Mouse (Mus musculus) fat pad, adult 2 months (tissue): ENCODE measurements around the gene Tuba1a.
"Not testable (repeated sequence)": the region's sequence is repeated elsewhere in the genome, so short reads cannot be mapped to it uniquely, and the experiment has no call there.

Experiments
- DNase-seq: peaks from one replicate; pipeline ENCODE4 v3.0.0-alpha.2; 2011; ENCODE audit warnings: low read depth, low spot score; ENCODE audit errors: extremely low read depth

The Tuba1a gene

DNA sequence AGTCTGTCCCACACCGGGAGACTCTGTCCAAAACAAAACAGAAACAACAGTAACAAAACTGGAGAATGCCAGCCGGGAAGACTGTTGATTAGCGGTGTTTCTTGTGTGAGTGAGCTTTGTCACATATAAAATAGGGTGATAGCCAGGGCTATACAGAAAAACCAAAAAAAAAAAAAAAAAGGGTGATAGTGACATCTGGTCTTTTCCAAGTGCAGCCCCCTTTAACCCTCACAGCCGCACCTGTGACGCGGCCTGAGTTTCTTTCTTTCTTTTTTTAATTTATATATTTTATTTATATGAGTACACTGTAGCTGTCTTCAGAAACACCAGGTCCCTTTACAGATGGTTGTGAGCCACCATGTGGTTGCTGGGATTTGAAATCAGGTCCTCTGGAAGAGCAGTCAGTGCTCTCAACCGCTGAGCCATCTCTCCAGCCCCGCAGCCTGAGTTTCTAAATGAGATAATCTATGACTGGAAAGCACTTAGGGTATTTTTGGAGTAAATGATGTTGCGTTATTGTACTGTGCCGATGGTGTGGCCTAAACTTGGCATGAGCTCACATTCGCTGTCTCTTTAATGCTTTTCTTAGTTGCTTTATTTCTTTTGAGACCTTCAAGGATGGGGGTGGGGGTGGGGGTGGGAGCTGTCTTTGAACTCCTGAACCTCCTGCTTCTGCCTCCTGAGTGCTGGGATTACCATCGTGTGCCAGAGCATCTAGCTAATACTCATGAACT lies 32.6 kb upstream of the Tuba1a start:
- DNase-seq: no peak

- DNase-seq: no peak
Measured at GRCm38 (mm10) chr15:98985240-98985981, 31.9 kb upstream of the Tuba1a start.

- no peak for DNase-seq
Measured at GRCm38 (mm10) chr15:98984681-98985080, 31.2 kb upstream of the Tuba1a start.

GRCm38 (mm10) chr15:98983431-98984081 lies 30.1 kb upstream of the Tuba1a start:
- DNase-seq: no peak

- DNase-seq: no peak
Measured at GRCm38 (mm10) chr15:98982100-98982499, 28.6 kb upstream of the Tuba1a start.

DNA sequence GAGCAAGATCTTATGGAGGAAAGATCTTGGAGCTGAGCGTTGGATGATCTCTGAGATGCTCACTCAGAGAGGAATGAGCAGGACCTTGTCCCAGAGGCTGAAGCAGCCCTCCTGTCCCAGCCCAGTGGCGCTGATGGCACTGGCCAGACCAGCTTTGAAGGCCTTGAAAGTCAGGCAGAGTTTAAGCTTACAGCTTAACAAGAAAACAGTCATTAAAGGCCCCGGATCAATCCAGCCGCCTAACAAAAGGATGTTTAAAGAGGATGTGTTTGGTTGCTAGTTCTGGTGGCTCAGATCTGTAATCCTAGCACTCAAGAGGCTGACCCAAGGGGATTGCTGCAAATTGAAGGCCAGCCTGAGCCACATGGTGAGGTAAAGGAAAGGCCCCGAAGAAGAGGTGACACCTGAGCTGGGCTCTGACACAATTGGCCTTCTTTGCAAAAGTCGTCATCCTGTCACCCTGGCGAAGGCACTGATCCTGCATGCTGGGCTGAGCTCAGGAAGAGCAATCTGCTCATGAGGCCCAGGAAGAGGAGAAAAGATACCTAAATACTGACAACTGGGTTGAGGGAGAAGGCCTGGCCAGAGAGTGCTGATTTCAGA lies 26.6 kb upstream of the Tuba1a start:
- DNase-seq: no peak

- DNase-seq: no peak
Measured at GRCm38 (mm10) chr15:98978409-98979172, 25.1 kb upstream of the Tuba1a start.

DNA sequence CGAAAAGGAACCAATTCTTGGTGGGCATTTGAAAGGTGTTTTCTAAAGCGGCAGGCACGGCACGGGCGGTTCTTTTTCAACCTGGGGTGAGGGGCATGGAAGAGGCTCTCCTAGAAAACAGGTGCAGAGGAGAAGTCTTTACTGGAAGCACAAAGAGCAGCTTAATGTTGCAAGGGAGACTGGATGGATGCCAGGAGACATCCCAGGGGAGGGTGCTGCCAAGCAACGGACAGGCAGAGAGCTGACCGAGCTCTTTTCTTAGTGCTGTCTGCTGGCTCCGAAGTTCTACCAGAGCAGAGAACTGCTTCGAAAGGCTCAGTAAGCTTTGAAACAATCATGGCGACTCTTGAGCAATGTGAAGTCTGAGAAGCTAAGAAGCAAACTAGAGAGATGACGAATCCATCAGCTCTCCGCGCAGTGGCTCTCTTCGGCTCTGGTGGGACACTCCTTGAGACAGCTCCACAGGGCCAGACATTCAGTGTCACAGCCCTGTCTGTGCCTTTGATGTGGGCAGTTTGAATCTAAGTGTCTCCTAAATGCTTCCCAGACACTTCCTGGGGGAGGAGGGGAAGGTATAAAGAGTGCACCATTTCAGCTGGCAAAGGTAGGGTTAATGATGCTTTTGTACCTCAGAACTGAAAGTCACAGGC lies 24.4 kb upstream of the Tuba1a start:
- no peak for DNase-seq

DNA sequence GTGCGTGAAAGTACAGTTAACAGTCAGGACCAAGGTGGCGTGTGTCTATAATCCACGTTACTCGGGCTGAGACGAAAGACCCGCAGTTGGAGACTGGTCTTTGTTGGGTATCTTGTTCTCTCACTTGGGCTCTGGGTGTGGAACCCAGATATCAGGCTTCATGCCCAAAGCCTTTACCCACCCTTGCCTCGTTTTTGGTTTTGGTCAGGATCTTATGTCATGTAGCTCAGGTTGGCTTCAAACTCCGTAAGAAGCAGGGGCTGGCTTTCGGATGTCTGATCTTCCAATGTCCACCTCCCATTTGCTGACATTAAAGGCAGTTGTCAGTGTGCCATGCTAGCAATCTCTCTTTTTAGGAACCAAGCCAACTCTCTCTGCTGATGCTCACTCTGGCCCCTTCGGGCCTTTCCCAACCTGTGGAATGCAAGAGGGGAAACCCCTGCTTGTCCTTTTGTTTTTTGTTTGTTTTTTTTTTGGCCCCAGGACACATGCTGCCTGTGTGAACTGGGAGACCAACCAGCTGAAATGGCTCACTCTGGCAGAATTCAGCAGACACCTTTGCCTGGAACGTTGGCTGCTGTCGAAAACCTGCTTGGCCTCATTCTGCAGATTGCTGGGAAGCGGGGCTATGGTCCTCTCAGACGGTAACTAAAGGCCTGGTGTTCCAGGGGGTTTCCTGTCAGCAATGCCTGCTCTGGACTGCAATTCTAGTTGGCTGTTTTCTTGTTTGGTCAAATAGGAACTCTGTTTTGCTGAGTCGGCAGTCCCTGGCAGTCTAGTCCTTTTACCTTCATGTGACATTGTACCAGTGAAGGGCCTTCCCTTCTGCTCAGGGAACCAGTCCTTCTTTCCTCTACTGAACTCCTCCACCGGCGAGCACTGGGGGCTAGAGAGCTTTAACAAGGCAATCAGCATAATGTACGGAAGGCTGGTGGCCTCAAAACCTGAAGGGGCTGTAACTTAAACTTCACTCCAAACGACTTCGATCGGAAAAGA lies 23.6 kb upstream of the Tuba1a start:
- DNase-seq: no peak

DNA sequence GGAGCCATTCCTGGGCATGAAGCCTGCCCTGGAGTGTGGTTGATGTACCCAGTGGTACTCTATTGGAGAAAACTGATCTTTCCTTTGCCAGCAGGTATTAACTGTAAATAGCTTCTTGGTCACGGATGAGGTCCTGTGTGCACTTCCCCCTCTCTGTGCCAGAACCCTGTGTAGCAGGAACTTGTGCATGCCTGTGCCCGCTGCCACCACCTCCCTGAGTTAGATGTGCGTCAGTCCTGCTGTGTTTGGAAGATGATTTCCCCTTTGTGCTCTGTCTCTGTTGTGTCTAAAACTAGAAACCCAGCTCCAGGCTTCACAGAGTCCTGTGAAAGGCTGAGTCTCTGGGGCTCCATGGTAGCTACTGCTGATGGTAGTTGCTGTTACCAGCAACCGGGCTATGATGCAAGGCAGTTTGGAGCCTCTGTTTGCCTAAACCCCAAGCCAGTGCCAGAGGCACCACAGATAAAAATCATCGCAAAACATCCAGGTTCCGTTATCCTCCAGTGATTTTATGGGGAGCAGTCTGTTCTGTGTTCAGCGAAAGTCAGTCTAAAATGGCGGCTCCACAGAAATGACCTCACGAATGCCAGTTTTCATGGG lies 19.6 kb upstream of the Tuba1a start:
- DNase-seq: no peak

GRCm38 (mm10) chr15:98971576-98972320 lies 18.2 kb upstream of the Tuba1a start:
- not testable (repeated sequence) for DNase-seq

- no peak for DNase-seq
Measured at GRCm38 (mm10) chr15:98971111-98971510, 17.6 kb upstream of the Tuba1a start.

GRCm38 (mm10) chr15:98969372-98970101 lies 16.0 kb upstream of the Tuba1a start:
- DNase-seq: no peak

DNA sequence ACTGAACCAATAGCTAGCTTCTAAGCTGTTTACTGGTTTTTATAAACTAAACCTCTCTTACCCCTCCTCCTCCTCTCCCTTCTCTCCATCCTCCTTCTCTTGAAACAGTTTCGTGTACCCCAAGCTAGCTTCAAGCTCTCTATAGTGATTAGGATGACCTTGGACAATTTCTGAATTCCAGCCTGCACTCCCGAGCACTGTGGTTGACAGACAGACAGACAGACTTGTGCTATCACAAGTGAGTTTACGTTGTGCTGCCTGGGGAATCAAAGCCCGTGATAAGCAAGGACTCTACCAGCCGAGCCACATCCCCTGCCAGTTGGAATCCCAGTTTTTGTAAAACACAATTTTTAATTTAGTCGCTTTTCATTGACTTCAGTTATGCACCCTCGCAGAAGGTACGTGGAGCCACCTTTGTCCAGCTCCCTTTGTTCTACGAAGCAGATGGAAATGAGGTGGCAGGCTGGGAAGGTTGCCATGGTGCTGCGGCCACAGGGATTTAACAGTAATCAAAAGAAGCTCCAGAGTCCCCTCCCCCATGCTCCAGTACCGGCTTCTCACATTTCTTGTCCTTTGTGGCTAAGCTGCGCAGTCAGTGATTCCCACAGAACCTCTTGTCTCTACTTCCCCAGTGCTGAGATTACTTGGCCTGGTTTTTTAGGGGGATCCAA lies 15.3 kb upstream of the Tuba1a start:
- DNase-seq: no peak

- no peak for DNase-seq
Measured at GRCm38 (mm10) chr15:98959531-98959930, 6.0 kb upstream of the Tuba1a start.

DNA sequence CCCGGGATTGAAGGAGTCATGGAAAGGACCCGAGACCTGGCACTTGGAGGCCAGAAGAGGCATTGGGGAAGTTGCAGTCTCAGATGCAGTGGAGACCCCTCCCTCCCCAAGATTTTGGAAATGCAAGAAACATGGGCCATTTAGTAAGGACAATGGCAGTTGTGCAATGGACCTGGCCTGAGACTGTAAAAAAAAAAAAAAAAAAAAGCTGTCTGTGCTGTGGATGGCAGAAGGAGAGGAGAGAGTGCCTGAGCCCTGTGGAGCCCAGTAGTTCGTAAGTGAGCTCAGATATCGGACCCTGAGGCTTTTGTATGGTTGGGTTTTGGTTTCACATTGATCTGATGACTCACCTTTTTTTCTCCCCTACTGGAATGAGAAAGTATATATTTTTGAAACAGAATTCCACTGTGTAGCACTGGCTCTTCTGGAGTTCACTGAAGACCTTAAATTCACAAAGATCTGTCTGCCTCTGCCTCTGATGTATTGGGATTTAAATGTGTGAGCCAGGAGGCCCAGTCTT lies 5.5 kb upstream of the Tuba1a start:
- DNase-seq: no peak

DNA sequence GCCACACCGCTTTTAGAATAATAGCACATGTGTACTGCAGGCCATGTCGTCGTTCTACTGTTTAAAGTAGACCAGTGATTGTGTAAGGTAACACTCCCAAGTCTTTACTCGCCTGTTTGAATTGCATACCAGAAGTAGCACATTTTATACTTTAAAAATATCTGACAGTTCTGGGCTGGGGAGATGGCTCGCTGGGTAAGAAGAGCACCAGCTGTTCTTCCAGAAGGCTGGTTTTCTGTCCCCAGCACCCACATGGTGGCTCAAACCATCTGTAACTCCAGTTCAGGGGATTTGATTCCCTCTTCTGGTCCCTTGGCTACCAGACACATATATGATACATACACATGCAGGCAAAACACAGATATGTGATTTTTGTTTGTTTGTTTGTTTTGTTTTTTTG lies 4.0 kb upstream of the Tuba1a start:
- DNase-seq: no peak
